Mouse (Mus musculus): ENCODE data around the gene Larp6. TPM values are rescaled to one million over a fixed set of nuclear protein-coding genes. Genes with fewer than 3 reads are reported as not detected.

The Larp6 gene
- polyA plus RNA-seq (2016; fragmentation: Nextera tagmentation; extraction: Ambion mirVana) = 0.44 and 0.68 TPM in 2 replicates

DNA sequence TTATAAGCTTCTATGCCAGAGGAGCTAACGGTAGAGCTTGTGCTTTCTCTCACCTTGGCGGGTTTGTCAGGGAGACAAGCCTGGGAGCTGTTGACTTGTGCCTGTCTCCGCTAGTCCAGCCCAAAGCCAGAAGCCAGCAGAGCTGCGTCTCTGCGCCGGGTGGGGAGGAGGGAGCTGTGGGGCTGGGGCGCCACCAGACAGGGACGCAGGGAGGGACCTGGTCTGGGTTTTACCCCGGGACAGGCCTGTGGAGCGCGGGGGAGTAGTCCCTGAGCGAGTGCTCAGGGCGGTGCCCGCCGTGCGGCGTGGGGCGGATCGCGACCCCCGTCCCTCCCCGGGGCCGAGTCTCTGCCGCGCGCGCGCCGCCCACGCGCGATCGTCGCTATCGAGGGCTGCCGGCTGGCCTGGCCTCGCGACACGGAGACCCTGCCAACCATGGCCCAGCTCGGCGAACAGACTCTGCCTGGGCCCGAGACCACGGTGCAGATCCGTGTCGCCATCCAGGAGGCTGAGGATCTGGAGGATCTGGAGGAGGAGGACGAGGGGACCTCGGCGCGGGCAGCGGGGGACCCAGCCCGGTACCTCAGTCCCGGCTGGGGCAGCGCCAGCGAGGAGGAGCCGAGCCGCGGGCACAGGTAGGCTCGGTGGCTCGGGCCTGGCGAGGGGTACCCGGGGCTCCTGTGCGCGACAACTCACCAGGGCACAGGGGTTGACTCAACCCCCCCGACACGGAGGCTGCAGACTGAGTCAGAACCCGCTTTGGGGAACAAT is at the start of gene Larp6:
TSS of gene Larp6 (plus strand) at position 219 of the 771 bp plus-strand sequence.
- 1% methylated on average over 66 of the region's 66 CpGs for WGBS
- no peak for DNase-seq (ENCODE audit: low spot score)
- peaks cover 11% of the 10 kb centered on the region for H3K4me1 ChIP-seq
- H3K27ac ChIP-seq = peak within 1 kb of the TSS; percentile 87
- peaks cover 43% of the 10 kb centered on the region for H3K27me3 ChIP-seq (ENCODE audit: insufficient read depth, poor library complexity, severe bottlenecking)
- no peaks in the 10 kb centered on the region for H3K9me3 ChIP-seq
- no peaks in the 10 kb centered on the region for H3K36me3 ChIP-seq
- H3K4me3 ChIP-seq = peak within 1 kb of the TSS; percentile 65

DNA sequence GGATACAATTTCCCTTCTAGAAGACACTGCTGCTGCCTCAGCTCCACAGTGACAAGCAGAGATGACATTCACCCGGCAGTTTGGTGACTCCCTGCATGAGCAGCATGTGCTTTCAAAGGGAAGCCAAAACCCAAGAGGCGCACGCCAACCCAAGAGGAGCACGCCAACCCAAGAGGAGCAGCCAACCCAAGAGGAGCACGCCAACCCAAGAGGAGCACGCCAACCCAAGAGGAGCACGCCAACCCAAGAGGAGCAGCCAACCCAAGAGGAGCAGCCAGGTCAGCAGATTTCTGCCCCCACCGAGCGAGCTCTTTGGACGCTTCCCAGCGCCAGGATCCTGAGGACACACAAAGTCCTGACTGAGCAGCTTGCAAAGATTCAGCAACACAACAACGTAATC is 48.4 kb upstream of the Larp6 start:
- H3K36me3 ChIP-seq = peaks cover 18% of the 10 kb centered on the region; the same call in 1 of the 2 replicates
- H3K9me3 ChIP-seq = no peaks in the 10 kb centered on the region
- DNase-seq (ENCODE audit: low spot score) = no peak
- H3K27me3 ChIP-seq (ENCODE audit: insufficient read depth, poor library complexity, severe bottlenecking) = no peaks in the 10 kb centered on the region
- no peak overlapping the region for H3K4me3 ChIP-seq
- H3K4me1 ChIP-seq = no peaks in the 10 kb centered on the region
- H3K27ac ChIP-seq = no peak overlapping the region
- WGBS = 93% methylated on average over 12 of the region's 12 CpGs

DNA sequence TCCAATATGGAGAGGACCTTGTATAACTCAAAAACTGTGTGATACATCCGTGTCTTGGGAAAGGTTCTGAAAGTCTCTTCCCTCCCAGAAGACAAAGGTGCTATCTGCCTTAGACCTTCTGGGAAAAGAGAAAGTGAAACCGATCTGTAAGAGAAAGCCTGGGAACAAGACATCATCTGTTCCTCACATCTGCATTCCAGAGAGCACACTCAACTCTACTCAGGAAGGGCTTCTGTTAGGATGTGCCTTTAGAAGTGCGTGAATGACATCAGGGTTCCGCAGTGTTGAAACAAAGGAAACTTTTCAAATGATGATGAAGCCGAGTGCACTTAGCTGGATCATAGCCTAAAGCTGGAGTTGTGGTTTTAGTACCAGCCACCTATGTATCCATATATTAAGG is 47.9 kb upstream of the Larp6 start:
- no peaks in the 10 kb centered on the region for H3K27me3 ChIP-seq (ENCODE audit: insufficient read depth, poor library complexity, severe bottlenecking)
- H3K36me3 ChIP-seq = peaks cover 18% of the 10 kb centered on the region; the same call in 1 of the 2 replicates
- no peak overlapping the region for H3K4me3 ChIP-seq
- no peak overlapping the region for H3K27ac ChIP-seq
- DNase-seq (ENCODE audit: low spot score) = no peak
- H3K4me1 ChIP-seq = no peaks in the 10 kb centered on the region
- 74% methylated on average over 5 of the region's 5 CpGs for WGBS
- H3K9me3 ChIP-seq = no peaks in the 10 kb centered on the region

- no peaks in the 10 kb centered on the region for H3K27me3 ChIP-seq (ENCODE audit: insufficient read depth, poor library complexity, severe bottlenecking)
- no peak overlapping the region for H3K4me3 ChIP-seq
- H3K4me1 ChIP-seq = no peaks in the 10 kb centered on the region
- DNase-seq (ENCODE audit: low spot score) = no peak
- peaks cover 18% of the 10 kb centered on the region; the same call in 1 of the 2 replicates for H3K36me3 ChIP-seq
- 88% methylated on average over 3 of the region's 3 CpGs for WGBS
- no peaks in the 10 kb centered on the region for H3K9me3 ChIP-seq
- H3K27ac ChIP-seq = no peak overlapping the region
These were observed 47.3 kb upstream of the Larp6 start for GRCm38 (mm10) chr9:60665535-60665934.

DNA sequence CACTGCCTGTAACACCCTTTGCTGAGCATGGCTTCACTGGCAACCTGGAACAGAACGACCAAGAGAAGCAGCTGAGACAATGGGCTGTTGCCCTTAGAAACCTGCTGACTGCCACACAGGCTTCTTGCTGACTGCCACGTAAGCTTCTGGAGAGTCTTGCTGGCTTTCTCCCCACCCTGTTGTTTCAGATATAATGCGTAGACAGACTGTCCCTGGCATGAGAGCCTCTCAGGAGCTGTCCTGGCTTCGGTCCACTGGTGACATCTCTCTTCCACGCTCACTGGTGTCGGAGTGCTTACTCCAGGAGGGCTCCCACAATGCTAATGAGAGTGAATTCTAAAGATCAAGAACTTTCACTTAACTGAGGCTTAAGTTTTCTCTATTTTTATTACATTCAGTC is 43.9 kb upstream of the Larp6 start:
- Histone ChIP-seq H3K36me3 (peaks cover 18% of the 10 kb centered on the region; the same call in 1 of the 2 replicates), H3K27me3 (ENCODE audit: insufficient read depth, poor library complexity, severe bottlenecking) (no peaks in the 10 kb centered on the region), H3K4me3 (no peak overlapping the region), H3K4me1 (no peaks in the 10 kb centered on the region), H3K27ac (no peak overlapping the region), H3K9me3 (no peaks in the 10 kb centered on the region)
- 72% methylated on average over 6 of the region's 6 CpGs for WGBS
- DNase-seq (ENCODE audit: low spot score) = no peak

DNA sequence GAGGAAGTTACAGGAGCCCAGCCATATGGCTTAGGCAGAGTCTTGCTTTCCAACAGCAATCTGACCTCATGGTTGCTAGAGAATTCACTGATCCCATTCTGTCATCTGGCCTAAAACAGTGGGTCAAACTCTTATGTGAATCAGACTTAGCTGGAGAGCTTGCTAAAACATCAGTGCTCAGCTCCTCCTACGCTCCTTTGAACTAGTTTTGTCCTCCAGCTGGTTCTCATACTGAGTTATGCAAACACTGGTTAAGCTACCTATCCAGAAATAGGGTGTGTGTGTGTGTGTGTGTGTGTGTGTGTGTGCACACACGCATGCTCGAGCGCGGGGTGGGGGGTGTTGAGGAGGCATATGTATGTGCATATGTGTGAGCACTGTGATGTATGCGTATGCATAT is 40.2 kb upstream of the Larp6 start:
- WGBS = 90% methylated on average over 6 of the region's 6 CpGs

DNA sequence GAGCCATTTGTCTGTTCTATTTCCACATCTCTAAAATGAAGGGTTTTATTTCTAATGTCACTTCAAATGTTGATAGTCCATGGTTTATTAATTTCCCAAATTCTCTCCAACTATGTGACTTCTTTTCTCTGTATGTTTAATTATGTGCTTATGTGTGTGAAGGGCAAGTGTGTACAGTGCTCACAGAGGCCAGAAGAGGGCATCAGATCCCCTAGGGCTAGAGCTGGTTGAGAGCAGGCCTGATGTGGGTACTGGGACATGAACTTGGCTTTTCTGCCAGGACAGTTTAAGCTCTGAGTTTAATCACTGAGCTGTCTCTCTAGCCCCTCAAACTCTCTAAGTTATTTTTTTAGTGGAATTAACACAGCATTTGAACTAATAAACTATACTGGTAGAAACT is 38.0 kb upstream of the Larp6 start:
- Histone ChIP-seq H3K27me3 (ENCODE audit: insufficient read depth, poor library complexity, severe bottlenecking) (no peaks in the 10 kb centered on the region), H3K4me1 (no peaks in the 10 kb centered on the region), H3K4me3 (no peak overlapping the region), H3K36me3 (peaks cover 4% of the 10 kb centered on the region; the same call in 1 of the 2 replicates), H3K27ac (no peak overlapping the region), H3K9me3 (no peaks in the 10 kb centered on the region)
- DNase-seq (ENCODE audit: low spot score) = no peak

More for the DNA sequence above, 40.2 kb upstream of the Larp6 start:
- Histone ChIP-seq H3K27ac (no peak overlapping the region), H3K9me3 (no peaks in the 10 kb centered on the region), H3K36me3 (peaks cover 6% of the 10 kb centered on the region; the same call in 1 of the 2 replicates), H3K4me1 (no peaks in the 10 kb centered on the region), H3K27me3 (ENCODE audit: insufficient read depth, poor library complexity, severe bottlenecking) (no peaks in the 10 kb centered on the region), H3K4me3 (no peak overlapping the region)
- no peak for DNase-seq (ENCODE audit: low spot score)

DNA sequence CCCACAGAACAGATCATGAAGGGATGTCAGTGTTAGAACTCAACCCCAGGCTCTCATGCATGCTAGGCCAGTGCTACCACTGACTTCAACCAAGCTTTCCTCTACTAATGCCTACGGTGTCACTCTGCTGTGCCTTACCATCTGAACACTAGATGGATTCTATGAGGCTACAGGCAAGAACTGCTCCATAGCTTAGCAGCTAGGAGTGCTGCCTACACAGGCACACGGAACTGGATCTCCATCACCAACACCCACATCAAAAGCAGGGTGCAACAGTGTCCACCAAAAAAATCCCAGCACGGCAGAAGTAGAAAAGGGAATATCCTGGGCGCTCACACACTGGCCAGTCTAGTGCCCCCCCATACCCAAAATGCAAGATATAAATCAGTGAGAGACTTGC is 36.4 kb upstream of the Larp6 start:
- no peaks in the 10 kb centered on the region for H3K27me3 ChIP-seq (ENCODE audit: insufficient read depth, poor library complexity, severe bottlenecking)
- no peaks in the 10 kb centered on the region for H3K9me3 ChIP-seq
- H3K36me3 ChIP-seq = peaks cover 11% of the 10 kb centered on the region; the same call in 1 of the 2 replicates
- no peaks in the 10 kb centered on the region for H3K4me1 ChIP-seq
- DNase-seq (ENCODE audit: low spot score) = no peak
- no peak overlapping the region for H3K27ac ChIP-seq
- 89% methylated on average over 4 of the region's 4 CpGs for WGBS
- no peak overlapping the region for H3K4me3 ChIP-seq

GRCm38 (mm10) chr9:60678913-60679312 is 33.9 kb upstream of the Larp6 start:
- Histone ChIP-seq H3K9me3 (no peaks in the 10 kb centered on the region), H3K27me3 (ENCODE audit: insufficient read depth, poor library complexity, severe bottlenecking) (no peaks in the 10 kb centered on the region), H3K4me3 (no peak overlapping the region), H3K4me1 (no peaks in the 10 kb centered on the region), H3K36me3 (peaks cover 13% of the 10 kb centered on the region; the same call in 1 of the 2 replicates), H3K27ac (no peak overlapping the region)
- DNase-seq (ENCODE audit: low spot score) = no peak
- WGBS = 68% methylated on average over 5 of the region's 5 CpGs

- no peak for DNase-seq (ENCODE audit: low spot score)
- H3K27ac ChIP-seq = no peak overlapping the region
- H3K27me3 ChIP-seq (ENCODE audit: insufficient read depth, poor library complexity, severe bottlenecking) = no peaks in the 10 kb centered on the region
- H3K4me1 ChIP-seq = no peaks in the 10 kb centered on the region
- H3K4me3 ChIP-seq = no peak overlapping the region
- H3K36me3 ChIP-seq = peaks cover 20% of the 10 kb centered on the region; the same call in 1 of the 2 replicates
- 75% methylated on average over 3 of the region's 3 CpGs for WGBS
- H3K9me3 ChIP-seq = no peaks in the 10 kb centered on the region
These were observed 31.8 kb upstream of the Larp6 start for GRCm38 (mm10) chr9:60681005-60681404.

DNA sequence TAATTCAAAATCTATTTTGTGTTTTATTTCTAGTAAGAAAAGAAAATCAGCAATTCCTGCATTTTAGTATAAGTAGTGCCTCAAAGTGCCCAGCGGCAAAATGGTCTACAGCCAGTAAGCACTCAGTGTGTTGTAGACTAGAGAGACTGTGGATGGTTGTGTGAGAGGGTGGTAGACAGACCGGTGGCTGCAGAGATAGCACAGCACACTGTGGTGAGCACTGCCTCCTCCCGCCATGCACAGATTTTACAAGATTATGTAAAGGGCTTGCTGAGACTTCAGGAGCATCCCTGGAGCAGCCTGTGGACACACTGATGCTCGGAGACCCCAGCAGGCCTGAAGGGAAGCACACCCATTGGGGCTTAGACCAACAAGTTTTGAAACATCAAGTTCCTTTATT is 30.0 kb upstream of the Larp6 start:
- Histone ChIP-seq H3K36me3 (peaks cover 20% of the 10 kb centered on the region; the same call in 1 of the 2 replicates), H3K4me3 (no peak overlapping the region), H3K4me1 (no peaks in the 10 kb centered on the region), H3K27ac (no peak overlapping the region), H3K9me3 (no peaks in the 10 kb centered on the region), H3K27me3 (ENCODE audit: insufficient read depth, poor library complexity, severe bottlenecking) (no peaks in the 10 kb centered on the region)
- WGBS = 88% methylated on average over 4 of the region's 4 CpGs
- DNase-seq (ENCODE audit: low spot score) = no peak

DNA sequence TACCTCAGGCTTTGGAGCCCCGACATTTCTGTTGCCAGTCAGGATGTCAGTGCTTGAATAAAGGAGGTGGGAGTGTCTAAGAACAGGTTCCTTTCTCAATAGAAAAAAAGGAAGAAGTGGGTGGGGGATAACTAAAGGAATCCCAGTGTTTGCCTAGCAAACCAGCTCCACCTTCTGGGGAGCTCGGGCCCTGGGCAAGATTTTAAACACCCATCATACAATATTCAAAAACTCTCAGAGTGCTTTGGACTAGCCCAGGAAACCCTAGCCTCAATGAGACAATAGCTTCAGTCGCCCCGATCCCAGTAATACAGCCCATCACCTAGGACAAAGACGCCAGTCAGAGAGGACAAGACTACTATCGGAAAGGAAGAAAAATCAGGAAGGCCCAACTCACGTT is 25.4 kb upstream of the Larp6 start:
- H3K9me3 ChIP-seq = no peaks in the 10 kb centered on the region
- H3K36me3 ChIP-seq = peaks cover 9% of the 10 kb centered on the region; the same call in 1 of the 2 replicates
- peak overlapping the region; percentile 80 for H3K27ac ChIP-seq
- peak overlapping the region; percentile 72 for H3K4me3 ChIP-seq
- WGBS = 3% methylated on average over 7 of the region's 7 CpGs
- DNase-seq (ENCODE audit: low spot score) = no peak
- 0 out of 2 replicates have a peak, but pooled peaks cover 3% of the 10 kb centered on the region for H3K4me1 ChIP-seq
- no peaks in the 10 kb centered on the region for H3K27me3 ChIP-seq (ENCODE audit: insufficient read depth, poor library complexity, severe bottlenecking)

DNA sequence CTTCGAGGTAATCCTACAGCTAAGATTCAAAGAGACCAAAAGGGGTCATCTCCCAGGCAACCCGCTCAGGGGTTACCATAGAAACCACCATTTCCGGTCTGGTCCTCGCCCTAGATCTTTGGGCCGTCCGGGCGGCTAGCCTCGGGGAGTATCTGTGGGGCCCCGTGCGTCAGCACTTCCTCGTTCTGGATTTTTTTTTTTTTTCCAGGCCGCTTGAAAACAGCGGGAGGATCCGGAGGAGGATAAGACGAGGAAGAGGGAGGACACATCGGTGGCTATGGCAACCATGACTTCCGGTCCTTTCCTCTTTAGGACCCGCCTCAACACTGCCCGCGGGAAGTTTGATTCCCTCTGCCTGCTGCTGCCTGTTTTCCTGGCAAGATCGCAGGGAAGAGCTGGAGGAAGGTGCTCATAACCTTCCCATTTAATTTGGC is 24.9 kb upstream of the Larp6 start, which contains the start of gene Lrrc49:
TSS of gene Lrrc49 (minus strand) at position 268 of the 434 bp plus-strand sequence.
- under 1% methylated on average over 21 of the region's 21 CpGs for WGBS
- Histone ChIP-seq H3K4me3 (peak within 1 kb of the TSS; percentile 72), H3K27ac (peak within 1 kb of the TSS; percentile 80), H3K36me3 (peaks cover 9% of the 10 kb centered on the region; the same call in 1 of the 2 replicates), H3K9me3 (no peaks in the 10 kb centered on the region), H3K4me1 (0 out of 2 replicates have a peak, but pooled peaks cover 3% of the 10 kb centered on the region), H3K27me3 (ENCODE audit: insufficient read depth, poor library complexity, severe bottlenecking) (no peaks in the 10 kb centered on the region)
- peak; percentile 95 for DNase-seq (ENCODE audit: low spot score)
